Comparison of ENCODE assay signal across 1 mouse cellular context in the genomic region with DNA sequence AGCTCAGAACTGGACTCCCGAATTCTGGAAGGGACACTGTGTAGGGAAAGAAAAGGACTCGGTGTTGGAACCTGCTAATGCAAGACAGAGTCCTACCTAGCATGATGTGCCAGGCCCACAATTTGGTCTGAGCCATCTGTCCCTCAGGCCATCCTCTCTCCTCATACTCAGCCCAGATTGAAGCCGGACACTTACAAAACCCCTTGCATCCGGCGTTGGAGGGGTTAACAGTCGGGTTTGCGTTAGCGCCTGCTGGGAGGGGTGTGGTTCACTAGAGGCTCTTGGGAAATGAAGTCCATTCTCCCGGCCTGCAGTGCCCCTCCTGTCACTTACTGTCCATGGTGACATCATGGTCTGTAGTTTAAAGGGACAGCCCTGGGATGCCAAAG.
TF ChIP-seq lines count a peak whose summit lies in the region.

No protein-coding gene starts in this region.

TF ChIP-seq in ES-E14, 5 proteins besides CTCF, POLR2A, EP300 and RAD21:
- TF ChIP-seq HCFC1 (IDR thresholded peaks at IDR 0.05; ENCODE audit: borderline replicate concordance, insufficient read depth, low read length) = peak; percentile 86
- peak; percentile 77 for TF ChIP-seq ZNF384 (IDR thresholded peaks at IDR 0.05; ENCODE audit: low read depth, low read length)
- no peak for TF ChIP-seq CHD2 (IDR thresholded peaks at IDR 0.05; ENCODE audit: low read depth, low read length)
- no peak for TF ChIP-seq ZC3H11A (IDR thresholded peaks at IDR 0.05; ENCODE audit: borderline replicate concordance, low read depth, low read length)
- no peak for TF ChIP-seq MAFK (IDR thresholded peaks at IDR 0.05; ENCODE audit: insufficient read depth, low read depth, low read length)
